Mouse (Mus musculus): ENCODE data around the gene Fam72a. TPM values are rescaled to one million over a fixed set of nuclear protein-coding genes. Genes with fewer than 3 reads are reported as not detected.
"Not testable (repeated sequence)": the region's sequence is repeated elsewhere in the genome, so short reads cannot be mapped to it uniquely, and the experiment has no call there.

Gene Fam72a
- polyA plus RNA-seq, 1 experiment, result 2.3 TPM

GRCm38 (mm10) chr1:131546798-131547690, 19.3 kb downstream of the Fam72a start:
- H3K4me1 ChIP-seq (ENCODE audit: control insufficient read depth, insufficient read depth, low read length), result 0 out of 2 replicates have a peak, but pooled peaks cover 4% of the 10 kb centered on the region
- H3K27ac ChIP-seq (ENCODE audit: insufficient read depth, low read length), result no peak overlapping the region
- no peak for TF ChIP-seq POLR2A (IDR thresholded peaks at IDR 0.05; ENCODE audit: low read depth, low read length)
- no peak for TF ChIP-seq CTCF (IDR thresholded peaks at IDR 0.05; ENCODE audit: borderline replicate concordance, insufficient read depth, low read length)
- H3K4me3 ChIP-seq (ENCODE audit: insufficient read depth, low read length), result no peak overlapping the region

- no peak overlapping the region for H3K4me3 ChIP-seq (ENCODE audit: insufficient read depth, low read length)
- TF ChIP-seq POLR2A (IDR thresholded peaks at IDR 0.05; ENCODE audit: low read depth, low read length), result no peak
- TF ChIP-seq CTCF (IDR thresholded peaks at IDR 0.05; ENCODE audit: borderline replicate concordance, insufficient read depth, low read length), result no peak
- 0 out of 2 replicates have a peak, but pooled peaks cover 4% of the 10 kb centered on the region for H3K4me1 ChIP-seq (ENCODE audit: control insufficient read depth, insufficient read depth, low read length)
- H3K27ac ChIP-seq (ENCODE audit: insufficient read depth, low read length), result peak overlapping the region; percentile 14; the same call in 1 of the 2 replicates
These were observed 21.0 kb downstream of the Fam72a start for GRCm38 (mm10) chr1:131548494-131549365.

GRCm38 (mm10) chr1:131551956-131552355, 24.3 kb downstream of the Fam72a start:
- TF ChIP-seq CTCF (IDR thresholded peaks at IDR 0.05; ENCODE audit: borderline replicate concordance, insufficient read depth, low read length) (no peak), POLR2A (IDR thresholded peaks at IDR 0.05; ENCODE audit: low read depth, low read length) (no peak)
- H3K4me1 ChIP-seq (ENCODE audit: control insufficient read depth, insufficient read depth, low read length), result 0 out of 2 replicates have a peak, but pooled peaks cover 4% of the 10 kb centered on the region
- H3K4me3 ChIP-seq (ENCODE audit: insufficient read depth, low read length), result no peak overlapping the region
- no peak overlapping the region for H3K27ac ChIP-seq (ENCODE audit: insufficient read depth, low read length)

- Histone ChIP-seq H3K4me1 (ENCODE audit: control insufficient read depth, insufficient read depth, low read length) (0 out of 2 replicates have a peak, but pooled peaks cover 4% of the 10 kb centered on the region), H3K4me3 (ENCODE audit: insufficient read depth, low read length) (no peak overlapping the region), H3K27ac (ENCODE audit: insufficient read depth, low read length) (no peak overlapping the region)
- TF ChIP-seq POLR2A (IDR thresholded peaks at IDR 0.05; ENCODE audit: low read depth, low read length) (no peak), CTCF (IDR thresholded peaks at IDR 0.05; ENCODE audit: borderline replicate concordance, insufficient read depth, low read length) (no peak)
These were observed 25.7 kb downstream of the Fam72a start for GRCm38 (mm10) chr1:131553428-131553827.

- no peak for TF ChIP-seq POLR2A (IDR thresholded peaks at IDR 0.05; ENCODE audit: low read depth, low read length)
- peak; percentile 84 for TF ChIP-seq CTCF (IDR thresholded peaks at IDR 0.05; ENCODE audit: borderline replicate concordance, insufficient read depth, low read length)
These were observed 27.5 kb downstream of the Fam72a start for GRCm38 (mm10) chr1:131555042-131555812.

GRCm38 (mm10) chr1:131560500-131560899, 32.8 kb downstream of the Fam72a start:
- TF ChIP-seq CTCF (IDR thresholded peaks at IDR 0.05; ENCODE audit: borderline replicate concordance, insufficient read depth, low read length) (no peak), POLR2A (IDR thresholded peaks at IDR 0.05; ENCODE audit: low read depth, low read length) (no peak)
- Histone ChIP-seq H3K4me3 (ENCODE audit: insufficient read depth, low read length) (no peak overlapping the region), H3K4me1 (ENCODE audit: control insufficient read depth, insufficient read depth, low read length) (no peaks in the 10 kb centered on the region), H3K27ac (ENCODE audit: insufficient read depth, low read length) (no peak overlapping the region)

More at GRCm38 (mm10) chr1:131555042-131555812, 27.5 kb downstream of the Fam72a start:
- no peak overlapping the region for H3K4me3 ChIP-seq (ENCODE audit: insufficient read depth, low read length)
- H3K4me1 ChIP-seq (ENCODE audit: control insufficient read depth, insufficient read depth, low read length), result 0 out of 2 replicates have a peak, but pooled peaks cover 2% of the 10 kb centered on the region
- no peak overlapping the region for H3K27ac ChIP-seq (ENCODE audit: insufficient read depth, low read length)

- H3K4me3 ChIP-seq (ENCODE audit: insufficient read depth, low read length), result no peak overlapping the region
- H3K27ac ChIP-seq (ENCODE audit: insufficient read depth, low read length), result no peak overlapping the region
- TF ChIP-seq POLR2A (IDR thresholded peaks at IDR 0.05; ENCODE audit: low read depth, low read length), result no peak
- no peak for TF ChIP-seq CTCF (IDR thresholded peaks at IDR 0.05; ENCODE audit: borderline replicate concordance, insufficient read depth, low read length)
- H3K4me1 ChIP-seq (ENCODE audit: control insufficient read depth, insufficient read depth, low read length), result no peaks in the 10 kb centered on the region
These were observed 34.4 kb downstream of the Fam72a start for GRCm38 (mm10) chr1:131562081-131562480.

- H3K27ac ChIP-seq (ENCODE audit: insufficient read depth, low read length); H3K4me3 ChIP-seq (ENCODE audit: insufficient read depth, low read length); H3K4me1 ChIP-seq (ENCODE audit: control insufficient read depth, insufficient read depth, low read length): not testable (repeated sequence)
These were observed 38.4 kb downstream of the Fam72a start for GRCm38 (mm10) chr1:131566056-131566455.

- no peak overlapping the region for H3K27ac ChIP-seq (ENCODE audit: insufficient read depth, low read length)
These were observed 42.0 kb downstream of the Fam72a start for GRCm38 (mm10) chr1:131569721-131570120.

More at GRCm38 (mm10) chr1:131569721-131570120, 42.0 kb downstream of the Fam72a start:
- Histone ChIP-seq H3K4me3 (ENCODE audit: insufficient read depth, low read length) (no peak overlapping the region), H3K4me1 (ENCODE audit: control insufficient read depth, insufficient read depth, low read length) (no peaks in the 10 kb centered on the region)
- no peak for TF ChIP-seq CTCF (IDR thresholded peaks at IDR 0.05; ENCODE audit: borderline replicate concordance, insufficient read depth, low read length)
